Mouse (Mus musculus) 416B (cell line): ENCODE data around the gene Rasd2.

Experiments
- DNase-seq: peaks from one replicate; pipeline ENCODE4 v3.0.0; 2011; ENCODE audit warnings: low read depth

Gene Rasd2

GRCm38 (mm10) chr8:75213686-75214085 lies at the start of gene Rasd2:
Gene Rasd2, plus strand, starts transcription at chr8:75213944.
- no peak for DNase-seq

GRCm38 (mm10) chr8:75169363-75169762 lies 44.4 kb upstream of the Rasd2 start:
- DNase-seq = no peak

- no peak for DNase-seq
These were observed 41.6 kb upstream of the Rasd2 start for GRCm38 (mm10) chr8:75172009-75172685.

- DNase-seq = no peak
These were observed 20.7 kb upstream of the Rasd2 start for GRCm38 (mm10) chr8:75193022-75193421.

- peak; percentile 35 for DNase-seq
These were observed 19.2 kb upstream of the Rasd2 start for GRCm38 (mm10) chr8:75194473-75195071.

GRCm38 (mm10) chr8:75197170-75197569 lies 16.6 kb upstream of the Rasd2 start:
- no peak for DNase-seq

GRCm38 (mm10) chr8:75197862-75198261 lies 15.9 kb upstream of the Rasd2 start:
- no peak for DNase-seq

GRCm38 (mm10) chr8:75198300-75198699 lies 15.4 kb upstream of the Rasd2 start:
- no peak for DNase-seq

- DNase-seq = no peak
These were observed 14.6 kb upstream of the Rasd2 start for GRCm38 (mm10) chr8:75198988-75199765.

GRCm38 (mm10) chr8:75199914-75200313 lies 13.8 kb upstream of the Rasd2 start:
- no peak for DNase-seq

GRCm38 (mm10) chr8:75202041-75202656 lies 11.6 kb upstream of the Rasd2 start:
- DNase-seq = no peak

- no peak for DNase-seq
These were observed 10.8 kb upstream of the Rasd2 start for GRCm38 (mm10) chr8:75202913-75203312.

- DNase-seq = peak; percentile 62
These were observed 10.3 kb upstream of the Rasd2 start for GRCm38 (mm10) chr8:75203420-75203819.

- no peak for DNase-seq
These were observed 9.4 kb upstream of the Rasd2 start for GRCm38 (mm10) chr8:75204190-75204868.

GRCm38 (mm10) chr8:75211461-75211860 lies 2.3 kb upstream of the Rasd2 start:
- DNase-seq = no peak

- DNase-seq = no peak
These were observed 975 bp upstream of the Rasd2 start for GRCm38 (mm10) chr8:75212631-75213306.

- no peak for DNase-seq
These were observed 465 bp upstream of the Rasd2 start for GRCm38 (mm10) chr8:75213307-75213651.

GRCm38 (mm10) chr8:75215046-75215445 lies 1.3 kb downstream of the Rasd2 start:
- DNase-seq = no peak

- no peak for DNase-seq
These were observed 2.2 kb downstream of the Rasd2 start for GRCm38 (mm10) chr8:75215931-75216330.

- no peak for DNase-seq
These were observed 3.1 kb downstream of the Rasd2 start for GRCm38 (mm10) chr8:75216886-75217285.

GRCm38 (mm10) chr8:75217969-75218368 lies 4.2 kb downstream of the Rasd2 start:
- peak; percentile 61 for DNase-seq
